Mouse (Mus musculus): Measurements from ENCODE around the gene Arl8b. TPM values are rescaled to one million over a fixed set of nuclear protein-coding genes. Genes with fewer than 3 reads are reported as not detected.

Gene Arl8b
- total and polyA plus RNA-seq, 2 experiments from 2014 or later = 42.7 to 54.7 TPM

DNA sequence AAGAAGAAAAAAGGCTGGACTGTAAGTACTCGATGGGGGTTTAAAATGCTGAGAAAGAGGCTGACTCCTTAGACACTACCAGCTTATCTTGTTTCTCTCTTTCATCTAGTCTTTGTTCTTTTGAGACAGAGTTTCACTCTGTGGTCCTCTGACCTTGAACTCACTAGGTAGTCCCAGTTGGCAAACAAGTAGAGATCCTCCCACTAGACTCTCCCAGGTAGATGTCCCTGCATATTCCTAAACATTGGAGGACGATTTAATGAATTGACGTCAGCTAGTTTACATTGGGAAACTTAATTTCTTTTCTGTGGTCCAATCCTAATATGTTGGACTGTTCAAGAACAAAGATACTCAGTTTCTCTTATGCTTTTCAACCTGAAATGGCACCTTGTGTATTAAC is 2.7 kb downstream of the Arl8b start:
- ATAC-seq (ENCODE audit: insufficient read depth, low read depth) (no peak), DNase-seq (ENCODE audit: low spot score) (no peak)
- H3K4me3 ChIP-seq (ENCODE audit: low read depth, low read length) = no peak overlapping the region
- no peak overlapping the region for H3K4me2 ChIP-seq (ENCODE audit: low read depth, low read length)
- no peaks in the 10 kb centered on the region for H3K9me3 ChIP-seq (replicated peaks; ENCODE audit: control insufficient read depth, low read length)
- no peaks in the 10 kb centered on the region for H3K36me3 ChIP-seq (replicated peaks; ENCODE audit: control insufficient read depth, insufficient read depth, low read length)
- H3K4me1 ChIP-seq (ENCODE audit: control insufficient read depth, insufficient read depth) = peaks cover 20% of the 10 kb centered on the region
- no peak overlapping the region for H3K9ac ChIP-seq (replicated peaks; ENCODE audit: low read depth, low read length)
- TF ChIP-seq EP300 (IDR thresholded peaks at IDR 0.05; ENCODE audit: low read depth) (no peak), CTCF (IDR thresholded peaks at IDR 0.05; ENCODE audit: low read depth) (no peak)
- no peak overlapping the region for H3K27ac ChIP-seq (ENCODE audit: low read depth)
- H3K27me3 ChIP-seq (ENCODE audit: control insufficient read depth, insufficient read depth, low read length) = no peaks in the 10 kb centered on the region
- 82% methylated on average over 3 of the region's 3 CpGs for WGBS

DNA sequence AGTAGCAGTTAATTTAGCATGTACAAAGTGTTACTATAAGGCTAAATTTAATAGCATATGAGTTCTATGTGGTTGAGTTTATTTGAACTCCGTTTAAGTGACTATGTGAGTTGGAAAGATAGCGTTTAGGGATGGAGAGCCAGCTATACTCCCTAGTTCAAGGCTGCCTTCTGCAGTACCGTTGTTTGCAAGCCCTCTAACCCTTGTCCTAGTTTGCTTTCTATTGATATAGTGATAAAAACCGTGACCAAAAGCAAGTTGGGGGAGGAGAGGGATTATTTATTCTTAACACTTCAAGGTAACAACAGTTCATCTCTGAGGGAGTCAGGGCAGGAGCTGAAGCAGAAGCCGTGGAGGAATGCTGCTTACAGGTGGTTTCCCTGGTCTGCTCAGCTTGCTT is 8.6 kb downstream of the Arl8b start:
- Histone ChIP-seq H3K9ac (replicated peaks; ENCODE audit: low read depth, low read length) (no peak overlapping the region), H3K4me1 (ENCODE audit: control insufficient read depth, insufficient read depth) (0 out of 2 replicates have a peak, but pooled peaks cover 10% of the 10 kb centered on the region), H3K4me3 (ENCODE audit: low read depth, low read length) (no peak overlapping the region), H3K27me3 (ENCODE audit: control insufficient read depth, insufficient read depth, low read length) (no peaks in the 10 kb centered on the region), H3K4me2 (ENCODE audit: low read depth, low read length) (no peak overlapping the region), H3K9me3 (replicated peaks; ENCODE audit: control insufficient read depth, low read length) (no peaks in the 10 kb centered on the region), H3K36me3 (replicated peaks; ENCODE audit: control insufficient read depth, insufficient read depth, low read length) (no peaks in the 10 kb centered on the region), H3K27ac (ENCODE audit: low read depth) (no peak overlapping the region)
- 71% methylated on average over 5 of the region's 5 CpGs for WGBS
- no peak for ATAC-seq (ENCODE audit: insufficient read depth, low read depth)
- DNase-seq (ENCODE audit: low spot score) = no peak
- TF ChIP-seq EP300 (IDR thresholded peaks at IDR 0.05; ENCODE audit: low read depth) = no peak
- TF ChIP-seq CTCF (IDR thresholded peaks at IDR 0.05; ENCODE audit: low read depth) = no peak

DNA sequence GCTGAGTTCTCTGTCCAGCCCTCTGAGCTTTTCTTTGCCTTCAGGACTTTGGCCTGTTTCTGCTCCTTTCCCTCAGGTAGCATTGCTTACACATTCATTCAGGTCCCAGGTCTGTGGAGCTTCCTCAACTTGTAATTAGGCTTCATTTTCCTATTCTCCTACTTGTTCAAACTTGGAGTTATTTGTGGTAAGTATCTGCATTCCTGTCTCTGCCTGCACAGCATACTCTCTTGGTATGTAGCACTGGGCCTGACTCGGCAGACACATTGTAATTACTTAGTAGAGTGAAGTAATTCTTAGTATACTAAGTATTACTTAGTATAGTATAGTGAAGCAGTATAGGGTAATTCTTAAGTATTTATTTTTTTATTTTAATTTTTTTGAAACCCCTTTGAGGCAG is 13.0 kb downstream of the Arl8b start:
- Histone ChIP-seq H3K9ac (replicated peaks; ENCODE audit: low read depth, low read length) (no peak overlapping the region), H3K27ac (ENCODE audit: low read depth) (no peak overlapping the region), H3K4me3 (ENCODE audit: low read depth, low read length) (no peak overlapping the region), H3K27me3 (ENCODE audit: control insufficient read depth, insufficient read depth, low read length) (no peaks in the 10 kb centered on the region), H3K9me3 (replicated peaks; ENCODE audit: control insufficient read depth, low read length) (no peaks in the 10 kb centered on the region), H3K36me3 (replicated peaks; ENCODE audit: control insufficient read depth, insufficient read depth, low read length) (no peaks in the 10 kb centered on the region), H3K4me1 (ENCODE audit: control insufficient read depth, insufficient read depth) (0 out of 2 replicates have a peak, but pooled peaks cover 10% of the 10 kb centered on the region), H3K4me2 (ENCODE audit: low read depth, low read length) (no peak overlapping the region)
- TF ChIP-seq CTCF (IDR thresholded peaks at IDR 0.05; ENCODE audit: low read depth) (no peak), EP300 (IDR thresholded peaks at IDR 0.05; ENCODE audit: low read depth) (no peak)
- no peak for DNase-seq (ENCODE audit: low spot score)
- no peak for ATAC-seq (ENCODE audit: insufficient read depth, low read depth)
- WGBS = 26% methylated on average over 1 of the region's 1 CpGs

DNA sequence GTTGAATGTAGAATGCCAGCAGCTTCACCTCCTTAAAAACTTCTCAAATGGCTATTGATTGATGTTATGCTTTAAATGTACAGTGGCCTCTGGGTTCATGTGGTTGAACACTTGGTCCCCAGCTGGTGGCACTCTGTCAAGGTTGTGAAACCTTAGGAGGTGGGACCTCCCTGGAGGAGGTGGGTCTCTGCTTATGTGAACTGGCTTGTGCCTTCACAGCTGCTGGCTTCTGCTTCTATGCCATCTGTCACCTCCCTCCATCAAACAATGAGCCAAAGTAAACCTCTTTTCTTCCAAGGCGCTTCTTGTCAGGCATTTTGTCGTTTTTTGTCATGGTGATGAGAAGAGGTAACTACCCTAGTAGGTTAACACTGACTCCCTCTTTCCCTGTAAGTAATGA is 13.8 kb downstream of the Arl8b start:
- Histone ChIP-seq H3K4me2 (ENCODE audit: low read depth, low read length) (no peak overlapping the region), H3K36me3 (replicated peaks; ENCODE audit: control insufficient read depth, insufficient read depth, low read length) (no peaks in the 10 kb centered on the region), H3K27me3 (ENCODE audit: control insufficient read depth, insufficient read depth, low read length) (no peaks in the 10 kb centered on the region), H3K4me1 (ENCODE audit: control insufficient read depth, insufficient read depth) (0 out of 2 replicates have a peak, but pooled peaks cover 10% of the 10 kb centered on the region), H3K27ac (ENCODE audit: low read depth) (no peak overlapping the region), H3K4me3 (ENCODE audit: low read depth, low read length) (no peak overlapping the region), H3K9ac (replicated peaks; ENCODE audit: low read depth, low read length) (no peak overlapping the region), H3K9me3 (replicated peaks; ENCODE audit: control insufficient read depth, low read length) (no peaks in the 10 kb centered on the region)
- DNase-seq (ENCODE audit: low spot score) (no peak), ATAC-seq (ENCODE audit: insufficient read depth, low read depth) (no peak)
- no peak for TF ChIP-seq EP300 (IDR thresholded peaks at IDR 0.05; ENCODE audit: low read depth)
- no peak for TF ChIP-seq CTCF (IDR thresholded peaks at IDR 0.05; ENCODE audit: low read depth)
- 63% methylated on average over 2 of the region's 2 CpGs for WGBS

DNA sequence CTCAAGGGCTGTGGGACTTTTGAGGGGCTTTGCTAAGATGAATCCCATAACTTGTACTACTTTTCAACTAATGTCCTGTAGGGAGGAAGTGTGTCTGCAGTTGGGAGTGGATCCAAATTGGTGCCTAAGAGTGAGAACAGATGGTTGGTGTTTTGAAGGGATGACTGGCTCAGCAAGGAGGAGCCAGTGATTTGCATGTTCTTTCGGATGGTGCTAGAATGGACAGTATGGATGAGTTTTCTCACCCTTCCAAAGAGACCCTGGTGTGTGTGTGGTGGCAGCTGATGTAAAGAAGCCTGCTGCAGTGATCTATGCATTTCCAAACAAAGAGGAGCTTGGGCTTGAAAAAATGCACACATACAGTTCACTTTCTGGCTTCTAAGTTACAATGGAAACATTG is 22.3 kb downstream of the Arl8b start:
- no peak for TF ChIP-seq CTCF (IDR thresholded peaks at IDR 0.05; ENCODE audit: low read depth)
- no peak for TF ChIP-seq EP300 (IDR thresholded peaks at IDR 0.05; ENCODE audit: low read depth)
- Histone ChIP-seq H3K9me3 (replicated peaks; ENCODE audit: control insufficient read depth, low read length) (no peaks in the 10 kb centered on the region), H3K9ac (replicated peaks; ENCODE audit: low read depth, low read length) (no peak overlapping the region), H3K27me3 (ENCODE audit: control insufficient read depth, insufficient read depth, low read length) (no peaks in the 10 kb centered on the region), H3K27ac (ENCODE audit: low read depth) (no peak overlapping the region), H3K36me3 (replicated peaks; ENCODE audit: control insufficient read depth, insufficient read depth, low read length) (no peaks in the 10 kb centered on the region), H3K4me3 (ENCODE audit: low read depth, low read length) (no peak overlapping the region), H3K4me1 (ENCODE audit: control insufficient read depth, insufficient read depth) (peaks cover 8% of the 10 kb centered on the region; the same call in 1 of the 2 replicates), H3K4me2 (ENCODE audit: low read depth, low read length) (no peak overlapping the region)
- DNase-seq (ENCODE audit: low spot score) = no peak
- WGBS = 58% methylated on average over 1 of the region's 1 CpGs
- ATAC-seq (ENCODE audit: insufficient read depth, low read depth) = no peak

DNA sequence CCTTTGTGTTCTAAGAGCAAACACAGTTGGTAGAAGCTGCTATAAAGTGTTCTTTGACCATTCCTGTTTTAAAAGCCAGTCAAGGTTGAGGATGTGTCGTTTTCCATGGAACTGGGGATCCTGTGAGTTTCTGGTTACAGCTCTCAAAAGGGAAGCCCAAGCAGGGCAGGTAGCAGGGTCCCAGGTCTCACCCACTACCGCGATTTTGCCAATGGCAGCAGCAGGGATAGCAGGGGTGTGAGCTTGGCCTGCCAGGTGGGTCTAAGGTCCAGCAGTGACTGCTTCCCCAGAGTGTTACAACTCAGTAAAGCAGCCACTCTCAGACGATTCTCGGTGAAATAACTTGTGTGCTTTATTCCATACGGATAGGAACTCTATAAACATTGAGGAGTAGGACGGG is 23.0 kb downstream of the Arl8b start:
- DNase-seq (ENCODE audit: low spot score) (no peak), ATAC-seq (ENCODE audit: insufficient read depth, low read depth) (no peak)
- no peak overlapping the region for H3K27ac ChIP-seq (ENCODE audit: low read depth)
- H3K27me3 ChIP-seq (ENCODE audit: control insufficient read depth, insufficient read depth, low read length) = no peaks in the 10 kb centered on the region
- H3K36me3 ChIP-seq (replicated peaks; ENCODE audit: control insufficient read depth, insufficient read depth, low read length) = no peaks in the 10 kb centered on the region
- no peak overlapping the region for H3K4me2 ChIP-seq (ENCODE audit: low read depth, low read length)
- peaks cover 8% of the 10 kb centered on the region; the same call in 1 of the 2 replicates for H3K4me1 ChIP-seq (ENCODE audit: control insufficient read depth, insufficient read depth)
- no peaks in the 10 kb centered on the region for H3K9me3 ChIP-seq (replicated peaks; ENCODE audit: control insufficient read depth, low read length)
- 84% methylated on average over 7 of the region's 7 CpGs for WGBS
- no peak overlapping the region for H3K9ac ChIP-seq (replicated peaks; ENCODE audit: low read depth, low read length)
- no peak overlapping the region for H3K4me3 ChIP-seq (ENCODE audit: low read depth, low read length)
- TF ChIP-seq CTCF (IDR thresholded peaks at IDR 0.05; ENCODE audit: low read depth) = no peak
- TF ChIP-seq EP300 (IDR thresholded peaks at IDR 0.05; ENCODE audit: low read depth) = no peak

All from heart, postnatal 0 days (tissue).